Mouse (Mus musculus) small intestine, adult 2 months (tissue): ENCODE results near the gene Daam1.

Source experiments
- CTCF ChIP-seq: fragments of 200-500 bp; IDR thresholded peaks from 2 replicates; pipeline ENCODE4 v1.5.1; 2012; ENCODE audit warnings: low read depth, mild to moderate bottlenecking, control low read depth, inconsistent platforms, low read length, moderate library complexity, mixed read lengths; ENCODE audit not compliant: insufficient replicate concordance, insufficient read length; ENCODE audit errors: extremely low read depth
- POLR2A ChIP-seq: fragments of 200-500 bp; IDR thresholded peaks from 2 replicates; pipeline ENCODE4 v1.6.1; 2012; ENCODE audit warnings: low read depth, mild to moderate bottlenecking, control low read depth, inconsistent platforms, low read length, moderate library complexity

DNA sequence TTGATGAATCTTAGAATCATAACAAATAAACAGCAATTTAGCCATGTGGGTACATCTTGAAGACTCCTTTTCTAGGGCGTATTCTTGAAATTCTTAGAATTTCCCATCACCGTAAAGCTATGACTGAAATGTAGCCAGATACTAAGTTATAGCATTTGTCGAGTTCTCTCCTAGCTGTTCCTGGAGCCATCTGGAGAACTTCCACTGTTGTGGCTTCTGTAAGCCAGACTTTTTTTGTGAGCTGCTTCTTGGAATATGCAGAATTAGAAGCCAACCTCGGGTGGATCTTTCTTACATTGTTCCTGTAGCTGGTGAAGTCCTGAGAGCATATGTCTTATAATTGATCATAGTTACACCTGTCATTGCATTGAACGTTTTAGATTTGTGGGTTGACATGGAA, 50.1 kb downstream of the Daam1 start:
- TF ChIP-seq CTCF: no peak
- no peak for TF ChIP-seq POLR2A
